Mouse (Mus musculus) heart, postnatal 36 days (tissue): ENCODE data around the gene Sv2b. TPM values are rescaled to one million over a fixed set of nuclear protein-coding genes. Genes with fewer than 3 reads are reported as not detected.
"Not testable (repeated sequence)": the region's sequence is repeated elsewhere in the genome, so short reads cannot be mapped to it uniquely, and the experiment has no call there.

ENCODE experiments used
- DNase-seq, 2 experiments: peaks; one replicate each; pipeline ENCODE4 v3.0.0; 2021 to 2022
- intact Hi-C: fragments of 180-260 bp; cut with DNase I; formaldehyde crosslinking; loops from one replicate; pipeline ENCODE4 v1.15.1; 2025
- total RNA-seq, 2 experiments: library from RNA; stranded (reverse); gene quantifications; 2 replicates each; pipeline ENCODE4 v1.2.3; 2021

The Sv2b gene
- total RNA-seq, 2 experiments from 2014 or later, result 0.24 to 0.25 TPM

DNA sequence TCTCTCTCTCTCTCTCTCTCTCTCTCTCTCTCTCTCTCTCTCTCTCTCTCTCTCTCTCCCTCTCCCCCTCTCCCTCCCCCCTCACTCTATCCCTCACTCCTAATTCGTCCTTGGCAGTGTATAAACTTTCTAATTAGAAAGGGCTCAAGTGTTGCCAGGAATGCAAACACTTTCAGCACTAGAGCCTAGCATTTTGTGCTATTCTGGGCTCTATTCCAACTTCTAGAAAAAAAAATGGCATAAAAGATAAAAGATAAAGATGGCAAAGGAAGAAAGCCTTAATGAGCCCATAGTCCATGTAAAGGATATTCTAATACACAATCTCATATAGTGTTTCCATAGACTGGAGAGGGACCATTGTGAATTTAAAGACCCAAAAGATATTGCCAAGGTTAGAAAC, 88.3 kb downstream of the Sv2b start:
- DNase-seq, result no peak
- intact Hi-C loops, result no loop called here

DNA sequence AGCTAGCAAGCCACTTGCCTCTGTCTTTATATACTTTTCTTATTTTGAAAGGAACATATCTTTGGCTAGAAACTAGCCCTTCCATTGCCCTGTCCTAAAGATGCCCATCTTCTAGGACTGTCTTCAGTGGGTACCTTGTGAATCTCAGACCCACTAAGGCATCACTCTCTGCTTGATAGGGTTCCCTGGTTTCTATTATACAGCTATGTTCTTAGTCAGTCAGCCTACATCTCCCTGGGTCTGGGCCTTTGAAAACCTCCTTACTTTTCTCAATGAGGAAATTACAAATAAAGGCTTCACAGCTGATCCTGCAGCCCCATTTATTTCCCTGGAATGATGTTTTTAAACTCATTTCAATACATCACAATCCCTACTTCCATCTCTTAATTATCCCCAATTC, 88.8 kb downstream of the Sv2b start:
- intact Hi-C loops, result no loop called here
- no peak for DNase-seq

GRCm38 (mm10) chr7:75216180-75216579, 92.9 kb downstream of the Sv2b start:
- intact Hi-C loops, result no loop called here
- DNase-seq, result no peak

GRCm38 (mm10) chr7:75209221-75209641, 99.8 kb downstream of the Sv2b start:
- intact Hi-C loops, result no loop called here
- no peak for DNase-seq

- DNase-seq, result no peak
- intact Hi-C loops, result no loop called here
Observed at GRCm38 (mm10) chr7:75207965-75208644, 101.0 kb downstream of the Sv2b start.

DNA sequence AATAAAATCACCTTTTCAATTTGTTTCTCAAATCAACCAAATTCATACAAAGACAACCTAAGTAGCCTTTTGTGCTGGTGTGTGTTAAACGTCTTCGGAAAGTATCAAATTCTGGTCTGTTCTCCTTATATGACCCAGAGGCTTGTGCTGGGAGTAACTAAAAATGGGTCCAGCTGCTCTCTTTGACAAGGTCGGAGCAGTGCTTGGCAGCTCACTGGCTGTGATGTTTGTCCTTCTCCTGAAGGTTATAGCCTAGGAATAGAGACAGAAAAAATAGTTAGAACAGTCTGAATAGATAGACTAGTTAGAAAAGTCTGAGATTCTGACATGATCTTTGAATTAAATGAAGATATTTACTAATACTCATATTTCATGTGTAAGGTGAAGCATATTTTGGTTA, 102.4 kb downstream of the Sv2b start:
- DNase-seq, result no peak
- intact Hi-C loops, result no loop called here

DNA sequence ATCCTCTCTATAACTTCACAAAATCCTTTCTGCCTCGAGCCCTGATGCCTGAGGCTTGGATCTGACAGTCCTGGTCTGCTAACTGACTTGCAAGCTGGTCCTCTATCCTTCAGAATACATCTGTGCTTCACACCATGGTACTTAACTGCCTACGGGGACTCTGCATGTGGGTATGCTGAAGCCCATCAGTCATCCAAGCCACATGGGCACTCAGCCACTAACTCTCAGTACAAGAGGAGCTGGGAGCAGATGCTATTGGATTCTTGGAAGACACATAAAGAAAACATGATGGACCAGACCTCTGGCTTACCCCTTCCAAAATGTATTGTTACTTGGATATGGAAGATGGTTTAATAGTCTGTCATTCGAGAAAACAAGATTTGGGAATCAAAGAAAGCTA, 103.7 kb downstream of the Sv2b start:
- intact Hi-C loops, result no loop called here
- DNase-seq, result no peak

- DNase-seq, intact Hi-C loops: not testable (repeated sequence)
Observed at GRCm38 (mm10) chr7:75194919-75195230, 114.2 kb downstream of the Sv2b start.

DNA sequence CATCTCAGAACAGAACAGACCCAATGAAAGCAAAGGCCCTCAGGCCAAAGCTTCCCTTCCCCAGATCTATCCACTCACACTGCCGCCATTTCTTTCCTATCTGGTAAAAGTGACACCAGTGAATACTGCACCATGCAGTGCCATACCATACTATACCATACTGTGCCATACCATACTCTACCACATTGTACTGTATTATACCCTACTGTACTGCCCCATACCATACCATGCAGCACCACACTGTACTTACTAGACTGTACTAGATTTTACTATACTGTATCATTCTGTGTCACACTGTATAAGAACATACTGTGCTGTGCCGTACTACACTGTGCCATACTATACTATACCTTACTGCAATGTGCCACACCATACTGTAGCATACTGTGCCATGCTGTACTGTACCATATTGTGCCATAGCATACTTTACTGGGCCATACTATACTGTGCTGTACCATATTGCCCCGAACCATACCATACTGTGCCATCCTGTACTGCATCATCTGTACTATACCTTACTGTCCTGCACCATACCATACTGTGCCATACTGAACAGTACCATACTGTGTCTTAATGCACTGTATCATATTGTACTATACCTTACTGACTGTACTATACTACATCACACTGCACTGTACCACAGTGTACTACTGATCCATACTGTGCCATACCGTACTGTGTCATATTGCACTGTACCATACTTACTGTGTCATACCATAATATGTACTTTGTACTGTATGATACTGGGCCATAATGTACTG, 114.7 kb downstream of the Sv2b start:
- no peak for DNase-seq
- intact Hi-C loops, result no loop called here

DNA sequence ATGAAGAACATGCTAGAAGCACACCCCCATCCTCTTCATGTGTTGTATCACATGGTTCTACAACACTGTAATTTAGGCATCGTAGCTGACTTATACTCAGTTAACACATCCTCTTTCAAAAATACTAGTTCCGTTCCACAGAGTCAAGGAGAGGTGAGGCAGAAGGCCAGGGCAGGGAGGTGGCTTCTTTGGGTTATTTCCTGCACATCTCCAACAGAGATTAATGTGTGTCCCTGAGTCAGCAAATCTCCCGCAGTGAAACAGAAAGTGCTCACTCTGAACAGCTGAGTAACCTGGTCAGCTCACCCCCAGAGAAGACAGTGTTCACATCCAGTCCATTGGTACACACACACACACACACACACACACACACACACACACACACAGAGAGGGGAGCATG, 118.9 kb downstream of the Sv2b start:
- intact Hi-C loops, result no loop called here
- no peak for DNase-seq

GRCm38 (mm10) chr7:75175042-75175441, 134.0 kb downstream of the Sv2b start:
- DNase-seq, result no peak
- intact Hi-C loops, result no loop called here

- DNase-seq, result no peak
- intact Hi-C loops, result no loop called here
Observed at GRCm38 (mm10) chr7:75167481-75167880, 141.6 kb downstream of the Sv2b start.

GRCm38 (mm10) chr7:75147174-75147573, 161.9 kb downstream of the Sv2b start:
- intact Hi-C loops, result no loop called here

GRCm38 (mm10) chr7:75142800-75143199, 166.3 kb downstream of the Sv2b start:
- intact Hi-C loops, result no loop called here

More at GRCm38 (mm10) chr7:75147174-75147573, 161.9 kb downstream of the Sv2b start:
- DNase-seq, result no peak

GRCm38 (mm10) chr7:75141919-75142700, 167.0 kb downstream of the Sv2b start:
- intact Hi-C loops, result no loop called here
- DNase-seq, result no peak

More at GRCm38 (mm10) chr7:75142800-75143199, 166.3 kb downstream of the Sv2b start:
- no peak for DNase-seq

DNA sequence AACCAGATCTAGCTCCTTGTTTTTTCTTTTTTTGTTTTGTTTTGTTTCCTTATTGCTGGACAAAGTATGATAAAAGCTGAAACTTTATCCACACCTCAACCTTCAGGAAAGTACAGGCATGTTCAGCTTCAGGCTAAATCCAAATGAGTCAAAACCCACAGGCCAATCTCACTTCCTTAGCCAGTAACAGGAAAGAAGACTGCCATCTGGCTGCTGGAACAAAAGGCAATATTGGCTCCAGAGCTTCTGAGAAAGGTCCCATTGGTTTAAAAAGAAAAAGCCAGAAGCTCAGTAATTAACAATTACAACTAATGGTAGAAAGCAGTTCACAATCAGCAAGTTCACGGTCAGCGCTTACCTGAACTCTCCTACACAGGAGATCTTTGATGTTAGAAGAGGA, 169.8 kb downstream of the Sv2b start:
- intact Hi-C loops, result loop anchor here (10.0 kb wide), 2 partner anchors 415 to 745 kb away; no protein-coding TSS in a partner anchor
- no peak for DNase-seq

- intact Hi-C loops, result loop anchor here (1.0 to 10.0 kb wide), 3 partner anchors 231 to 750 kb away; no protein-coding TSS in a partner anchor
- DNase-seq, result peak; percentile 9 to 14
Observed at GRCm38 (mm10) chr7:75134710-75135617, 174.1 kb downstream of the Sv2b start.

- intact Hi-C loops, result no loop called here
- DNase-seq, result no peak
Observed at GRCm38 (mm10) chr7:75128036-75128435, 181.0 kb downstream of the Sv2b start.

- intact Hi-C loops, result no loop called here
Observed at GRCm38 (mm10) chr7:75124067-75124466, 185.0 kb downstream of the Sv2b start.

DNA sequence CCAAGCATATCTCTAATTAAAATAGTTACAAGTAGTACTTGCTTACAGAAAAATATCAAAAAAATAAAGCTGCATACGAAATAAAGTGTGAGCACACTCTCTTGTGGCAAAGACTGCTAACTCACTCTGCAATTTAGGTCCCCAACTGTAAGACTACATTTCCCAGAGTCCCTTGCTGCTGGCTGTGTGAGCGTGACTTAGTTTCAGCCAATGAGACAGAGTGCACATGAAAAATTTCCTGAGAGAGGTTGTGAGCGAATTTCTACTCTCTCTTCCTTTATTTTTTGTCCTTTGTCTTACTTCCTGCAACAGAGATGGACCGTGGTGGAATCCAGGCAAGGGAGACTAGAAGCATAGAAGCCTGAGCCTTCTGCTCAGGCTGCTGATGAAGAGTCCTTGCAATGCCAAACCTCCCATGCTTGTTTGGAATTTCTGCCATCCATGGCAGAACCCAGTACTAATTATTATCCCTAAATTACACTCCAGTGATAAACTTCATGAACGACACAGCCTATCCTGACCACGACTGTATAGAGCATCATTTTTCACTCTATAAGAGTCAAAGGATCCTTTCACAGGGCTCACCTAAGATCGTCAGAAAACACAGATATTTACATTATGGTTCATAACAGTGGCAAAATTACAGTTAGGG, 190.9 kb downstream of the Sv2b start:
- DNase-seq, result peak in 1 of 2 experiments; percentile 9
- intact Hi-C loops, result no loop called here

More at GRCm38 (mm10) chr7:75124067-75124466, 185.0 kb downstream of the Sv2b start:
- DNase-seq, result no peak
